Mouse (Mus musculus): Measurements from ENCODE around the gene Nsg1. TPM values are rescaled to one million over a fixed set of nuclear protein-coding genes. Genes with fewer than 3 reads are reported as not detected.

Gene Nsg1
- total RNA-seq, 2 experiments from 2014 or later: 65.8 to 83.3 TPM

DNA sequence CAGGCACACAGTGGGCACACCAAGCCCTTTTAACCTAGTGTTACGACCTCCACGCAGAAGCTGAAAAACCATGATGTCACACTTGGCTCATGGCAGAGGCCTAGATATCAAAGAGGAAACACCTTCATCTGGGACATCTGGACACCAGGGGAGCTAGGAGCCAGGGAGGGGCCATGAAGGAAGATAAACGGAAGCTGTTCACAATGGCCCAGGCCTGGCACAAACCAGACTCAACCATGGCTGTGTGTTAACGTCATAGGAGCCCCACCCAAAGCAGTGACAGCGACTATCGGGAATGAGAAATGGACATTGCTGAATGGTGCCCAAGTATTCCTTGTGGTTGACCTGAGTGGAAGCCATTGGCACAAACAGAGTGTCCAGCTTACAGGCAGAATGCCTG, 13.2 kb downstream of the Nsg1 start:
- no peak for DNase-seq

DNA sequence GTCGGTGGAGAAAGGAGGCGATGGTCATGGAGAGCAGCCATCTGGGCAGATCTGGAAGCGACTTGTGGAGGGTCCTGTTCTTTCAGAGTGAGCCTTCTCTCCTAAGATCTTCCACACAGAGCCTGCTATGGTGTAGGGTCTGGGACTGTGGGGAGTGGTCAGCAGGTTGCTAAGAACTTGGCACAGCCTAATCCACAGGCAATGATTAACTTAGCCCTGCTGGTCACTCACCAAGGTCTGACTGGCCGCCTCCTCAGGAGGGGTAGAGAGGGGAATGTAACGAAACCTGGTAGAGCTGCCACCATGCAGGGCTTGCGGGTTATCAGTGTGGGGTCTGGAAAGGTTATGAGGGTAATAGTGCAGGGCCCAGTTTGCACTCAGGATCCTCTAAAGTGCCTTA, 18.8 kb downstream of the Nsg1 start:
- DNase-seq: no peak

DNA sequence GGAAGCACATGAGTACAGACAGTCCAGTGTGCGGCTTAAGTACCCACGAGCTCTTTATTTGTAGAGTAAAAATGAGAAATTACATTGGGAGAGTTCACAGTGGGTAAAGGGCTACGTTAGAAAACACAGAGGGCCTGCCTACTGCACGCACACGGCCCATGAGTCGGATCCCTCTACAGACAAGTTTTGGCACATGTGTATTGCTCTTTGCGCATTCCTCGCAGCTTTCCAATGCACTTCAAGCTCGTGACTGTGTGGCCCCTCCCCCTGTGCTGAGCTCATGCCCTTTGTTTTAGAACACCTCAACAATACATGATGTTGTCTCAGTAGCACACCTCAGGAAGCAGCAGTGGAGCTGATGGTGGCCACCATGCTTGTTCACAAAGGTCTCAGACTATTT, 22.5 kb downstream of the Nsg1 start:
- no peak for DNase-seq

DNA sequence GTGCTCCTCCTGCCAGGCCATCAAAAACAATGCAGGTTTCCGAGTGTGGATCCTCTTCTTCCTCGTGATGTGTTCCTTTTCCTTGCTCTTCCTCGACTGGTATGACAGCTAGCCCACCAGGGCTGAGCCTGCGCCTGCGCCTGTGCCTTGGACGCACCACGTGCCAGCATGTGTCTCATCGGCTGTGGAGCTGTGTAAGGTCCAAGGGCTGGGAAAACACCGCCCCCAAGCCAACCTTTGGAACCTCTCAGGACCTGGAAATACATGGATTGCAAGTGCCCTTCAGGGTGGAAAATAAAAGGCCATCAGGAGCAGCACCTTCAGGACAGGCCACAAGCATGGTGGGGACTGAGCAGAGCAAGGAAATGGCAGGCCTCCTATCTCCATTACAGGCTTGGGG, 23.5 kb downstream of the Nsg1 start:
- no peak for DNase-seq

DNA sequence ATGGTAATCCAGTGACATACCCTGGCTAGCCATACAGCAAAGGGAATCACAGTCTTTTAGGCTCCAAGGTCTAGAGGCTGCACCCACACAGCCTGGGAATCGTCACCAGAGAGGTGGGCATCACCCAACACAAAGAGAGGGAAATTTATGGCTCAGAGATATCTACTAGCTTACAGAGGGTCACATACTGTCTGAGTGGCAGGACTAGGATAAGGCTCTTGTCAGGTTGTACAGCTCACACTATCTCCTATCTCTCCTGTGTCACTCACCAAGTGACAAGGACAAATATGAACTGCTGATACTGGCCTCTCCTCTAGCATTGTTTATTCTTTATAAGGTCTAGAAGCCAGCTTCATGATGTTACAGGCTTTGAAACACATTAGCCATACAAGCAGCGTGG, 30.4 kb downstream of the Nsg1 start:
- no peak for DNase-seq

DNA sequence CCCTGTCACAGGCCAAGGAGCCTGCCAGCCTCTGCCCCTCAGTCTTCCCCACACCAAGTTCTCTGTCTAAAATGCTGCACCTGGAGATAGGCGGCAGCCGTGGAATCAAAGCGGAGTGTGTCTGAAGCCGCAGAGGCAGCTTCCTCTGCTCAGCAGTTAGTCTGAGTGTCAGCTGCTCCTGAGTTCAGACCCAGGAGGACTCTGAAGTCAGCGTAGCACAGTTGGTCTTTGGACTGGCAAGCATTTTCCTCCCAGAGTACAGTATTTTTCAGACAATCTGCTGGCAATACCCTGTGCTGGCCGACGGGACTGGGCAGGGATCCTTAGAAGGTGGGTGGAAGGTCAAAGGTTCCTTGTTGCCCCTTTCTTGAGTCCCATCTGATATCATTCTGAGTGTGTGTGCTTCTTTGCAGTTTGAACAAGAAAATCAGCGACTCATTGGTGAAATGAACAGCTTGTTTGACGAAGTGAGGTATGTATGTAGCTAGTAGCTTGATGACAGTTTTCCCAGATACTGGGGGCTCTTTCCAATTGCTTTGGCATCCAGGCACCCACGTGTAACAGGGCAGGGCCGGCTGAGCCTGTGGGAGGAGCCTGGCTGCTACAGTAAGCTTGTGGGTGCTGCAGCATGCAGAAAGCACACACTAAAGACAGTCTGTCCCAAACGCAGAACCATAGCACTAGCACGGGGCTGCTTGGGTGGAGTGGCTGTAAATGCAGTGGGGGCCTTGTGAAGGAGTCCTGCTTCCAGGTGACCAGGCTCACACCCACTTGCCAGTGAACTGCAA, 33.0 kb downstream of the Nsg1 start:
- no peak for DNase-seq

DNA sequence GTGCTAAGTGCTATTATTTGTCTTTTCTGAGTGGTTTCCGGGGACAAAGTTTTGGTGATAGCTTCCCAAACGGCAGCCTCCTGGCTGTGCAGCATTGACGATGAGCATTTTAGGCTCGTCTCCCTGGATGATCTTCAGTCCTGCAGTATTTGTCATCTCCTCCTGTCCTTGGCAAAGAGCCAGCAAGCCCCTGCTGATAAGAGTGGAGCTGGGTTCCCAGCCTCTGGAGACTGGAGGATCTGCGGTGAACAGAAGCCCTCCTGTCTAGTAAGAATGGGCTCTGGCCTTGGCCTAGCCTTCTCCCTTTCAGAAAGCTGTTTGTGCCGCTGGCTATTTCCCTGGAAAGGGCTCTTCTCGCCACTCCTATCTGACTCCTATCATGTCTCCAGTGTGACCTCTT, 38.0 kb downstream of the Nsg1 start:
- DNase-seq: peak; percentile 59

DNA sequence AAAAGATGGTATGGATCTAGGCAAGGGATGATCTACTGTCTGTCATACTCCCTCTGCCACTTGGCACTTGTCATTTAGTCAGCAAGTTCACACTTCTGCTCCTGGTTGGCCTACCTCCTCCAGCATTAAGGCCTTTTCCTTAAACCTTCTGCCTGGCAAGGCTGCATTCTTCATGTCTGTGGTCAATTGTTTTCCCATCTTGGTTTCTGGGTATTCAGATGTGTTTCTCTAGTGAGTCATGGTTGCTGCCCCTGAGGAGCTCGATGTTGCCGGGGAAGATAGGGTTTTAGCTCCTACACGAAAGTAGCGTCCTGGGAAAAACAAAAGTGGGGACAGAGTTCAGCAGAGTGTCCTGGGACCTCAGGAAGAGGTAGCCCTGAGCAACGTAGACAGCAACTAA, 40.4 kb downstream of the Nsg1 start:
- no peak for DNase-seq

DNA sequence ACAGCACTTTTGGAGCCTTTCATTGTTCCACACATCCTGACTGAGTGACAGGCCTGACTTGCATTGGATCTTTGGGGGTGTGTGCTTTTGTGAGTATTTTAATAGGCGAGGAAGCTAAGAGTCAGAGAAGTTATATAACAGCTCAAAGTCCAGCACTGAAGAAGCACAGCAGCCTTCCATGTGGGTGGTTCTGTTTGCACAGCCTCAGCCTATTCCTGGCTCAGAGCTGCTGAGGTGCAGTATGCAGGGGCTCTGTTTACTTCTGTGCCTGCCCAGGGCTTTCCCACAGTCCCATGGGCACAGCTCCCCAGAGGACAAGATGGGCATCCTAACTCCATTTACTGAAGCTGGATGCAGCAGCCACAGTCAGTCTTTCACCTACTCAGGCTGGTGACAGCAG, 42.7 kb downstream of the Nsg1 start:
- no peak for DNase-seq

DNA sequence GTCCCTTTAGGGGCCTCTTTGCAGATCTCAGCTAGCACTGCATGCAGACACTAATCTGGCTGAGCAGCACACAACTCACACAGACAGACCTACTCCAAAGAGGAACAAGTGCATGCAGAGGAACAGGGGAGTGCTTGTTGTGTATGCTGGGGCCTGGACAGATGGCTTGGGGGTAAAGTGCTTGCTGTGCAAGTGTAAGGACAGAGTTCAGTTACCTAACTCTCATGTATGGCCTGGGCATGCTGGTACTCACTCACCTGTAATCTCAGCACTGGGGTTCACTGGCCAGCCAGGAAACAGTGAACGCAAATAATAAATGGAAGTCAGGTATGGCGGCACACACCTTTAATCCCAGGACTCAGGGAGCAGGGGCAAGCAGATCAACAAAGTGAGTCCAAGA, 45.2 kb downstream of the Nsg1 start:
- no peak for DNase-seq

DNA sequence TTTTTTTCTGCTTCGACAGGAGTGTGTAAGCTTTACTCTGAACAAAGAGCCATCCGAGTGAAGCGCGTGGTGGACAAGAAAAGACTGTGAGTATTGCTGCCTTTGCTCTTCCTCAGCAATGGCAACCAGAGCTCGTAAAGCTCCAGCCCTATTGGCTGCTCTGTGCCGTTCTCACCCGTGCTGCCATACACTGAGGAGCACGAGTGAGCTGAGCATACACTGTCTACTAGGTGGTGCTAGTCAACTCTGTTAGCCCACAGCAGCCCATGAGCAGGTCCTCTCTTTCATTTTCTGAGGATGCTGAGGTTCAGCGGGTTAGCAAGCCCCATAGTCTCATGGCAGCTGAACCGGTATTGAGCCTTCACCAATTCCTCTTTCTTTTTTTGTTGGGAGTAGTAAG, 52.9 kb downstream of the Nsg1 start:
- no peak for DNase-seq

DNA sequence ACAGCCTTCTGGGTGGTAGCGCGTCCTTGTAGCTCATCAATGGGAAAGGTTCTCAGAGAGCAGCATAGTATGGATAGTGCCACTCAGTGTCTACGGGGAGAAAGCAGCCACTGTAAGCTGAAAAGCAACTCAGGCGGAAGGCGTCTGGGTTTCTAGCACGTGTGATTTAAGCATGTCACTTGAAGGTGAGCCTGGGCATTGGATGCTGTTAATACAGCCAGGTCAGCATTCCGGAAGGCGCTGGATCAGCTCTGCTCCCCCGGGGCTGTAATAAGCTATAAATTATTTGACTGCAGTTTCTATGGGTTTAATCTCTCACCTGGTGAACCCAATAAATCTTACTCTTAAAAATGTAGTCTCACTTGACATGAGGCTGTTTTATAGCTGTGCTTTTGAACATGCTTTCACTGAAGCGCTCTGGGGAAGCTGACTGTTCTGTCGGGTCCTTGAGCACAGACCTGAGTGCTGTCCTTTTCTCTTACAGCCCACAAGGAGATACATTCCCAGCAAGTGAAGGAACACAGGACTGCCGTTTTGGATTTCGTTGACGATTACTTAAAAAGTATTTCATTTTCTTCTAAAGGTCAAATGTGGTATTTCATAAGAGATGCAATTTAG, 53.5 kb downstream of the Nsg1 start:
- no peak for DNase-seq

DNA sequence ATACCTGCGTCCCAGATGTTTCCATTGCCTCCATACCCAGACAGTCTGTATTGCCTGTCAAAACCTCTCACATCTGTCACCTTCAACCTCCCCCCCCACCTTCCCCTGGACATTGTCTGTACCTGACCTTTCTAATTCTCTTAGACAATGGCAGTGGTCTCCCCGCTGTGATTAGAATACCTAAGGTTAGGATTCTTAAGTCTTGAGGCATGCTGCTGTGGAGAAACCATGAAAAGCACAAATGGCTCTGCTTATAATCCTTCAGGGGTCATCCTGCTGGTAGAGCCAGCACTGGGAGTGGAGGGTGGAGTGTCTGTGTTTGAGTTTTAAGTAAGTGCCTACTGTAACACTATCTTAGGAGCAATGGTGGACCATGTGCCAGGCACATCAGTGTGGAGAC, 56.8 kb downstream of the Nsg1 start:
- no peak for DNase-seq

DNA sequence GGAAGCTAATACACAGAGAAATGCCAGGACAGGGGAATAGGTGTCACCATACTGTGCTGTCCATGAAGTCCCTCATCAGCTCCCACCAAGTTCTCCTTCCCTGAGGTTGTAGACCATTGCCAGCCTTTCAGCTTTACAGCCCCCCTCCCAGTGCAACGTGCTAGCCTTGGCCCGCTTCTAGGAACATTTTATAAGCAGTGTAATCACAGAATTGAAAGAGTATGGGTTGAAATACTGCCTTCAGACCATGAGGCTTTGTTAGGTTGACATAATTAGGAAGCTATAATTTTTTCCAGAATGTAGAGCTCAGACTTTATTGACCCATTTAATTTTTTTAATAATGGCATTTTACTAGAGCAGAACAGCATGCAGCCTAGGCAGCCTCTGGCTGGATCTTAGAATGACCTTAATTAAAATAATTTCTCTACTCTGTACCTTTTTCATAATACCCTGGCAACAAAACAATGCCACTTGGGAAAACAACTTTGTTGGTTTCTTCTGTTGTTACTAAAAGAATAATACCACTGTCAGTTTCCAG, 60.5 kb downstream of the Nsg1 start:
- no peak for DNase-seq

DNA sequence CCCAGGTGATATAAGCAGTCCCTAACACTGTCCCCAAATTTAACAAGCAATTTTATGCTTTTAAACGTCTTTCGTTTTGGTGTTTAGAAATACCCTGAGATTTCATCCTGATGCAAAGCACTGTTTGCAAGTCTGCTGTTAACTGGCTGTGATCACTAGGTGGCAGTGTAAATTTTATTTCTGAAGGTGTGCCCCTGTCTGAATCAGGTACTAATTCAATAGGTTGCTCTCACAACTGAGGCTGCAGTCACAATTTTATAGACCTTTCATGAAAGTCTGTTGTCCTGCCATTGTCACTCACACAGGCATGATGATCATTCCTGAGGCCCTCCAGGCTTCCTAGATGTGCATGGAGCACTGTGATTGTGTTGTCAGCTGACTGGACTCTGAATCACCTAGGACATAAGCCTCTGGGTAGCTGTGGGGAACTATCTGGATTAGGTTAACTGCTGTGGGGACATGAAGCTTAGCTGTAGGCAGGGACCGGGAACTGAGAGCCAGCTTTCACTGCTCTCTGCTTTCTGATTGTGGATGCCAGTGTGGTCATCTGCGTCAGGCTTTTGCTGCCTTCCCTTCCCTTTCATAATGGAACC, 62.1 kb downstream of the Nsg1 start:
- DNase-seq: no peak

DNA sequence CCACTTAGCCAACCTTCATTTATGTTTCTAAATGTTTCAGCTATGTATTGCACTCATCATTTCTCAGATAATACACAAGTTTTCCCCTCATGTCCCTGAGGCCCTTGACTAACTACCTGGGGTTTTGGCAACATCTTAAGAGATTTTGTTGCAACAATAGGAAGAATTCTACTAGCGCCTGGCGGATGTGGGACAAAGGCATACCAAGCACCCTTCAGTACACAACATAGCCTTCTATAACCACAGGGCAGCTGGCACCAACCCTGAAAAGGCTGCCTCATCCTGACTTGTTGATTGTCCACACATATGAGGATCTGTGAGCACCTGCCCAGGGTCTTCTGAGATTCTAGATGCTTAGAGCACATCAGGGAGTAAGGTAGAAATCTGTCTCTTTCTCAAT, 65.4 kb downstream of the Nsg1 start:
- DNase-seq: no peak

DNA sequence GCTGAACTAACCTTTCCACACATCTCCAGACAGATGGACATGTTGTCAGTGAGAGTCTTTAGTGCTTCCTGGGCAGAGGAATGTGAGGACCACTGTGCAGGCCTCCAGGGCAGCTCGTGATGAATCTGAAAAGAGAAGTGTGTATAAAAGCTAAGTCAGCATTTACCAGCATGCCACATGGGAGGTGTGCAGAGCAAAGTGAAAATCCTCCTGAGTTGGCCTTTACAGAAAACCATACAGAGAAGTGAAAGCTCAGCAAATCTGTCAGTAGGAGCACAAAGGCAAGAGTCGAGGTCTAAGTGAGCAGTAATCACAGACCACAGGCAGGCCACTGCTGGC, 67.8 kb downstream of the Nsg1 start:
- DNase-seq: no peak

DNA sequence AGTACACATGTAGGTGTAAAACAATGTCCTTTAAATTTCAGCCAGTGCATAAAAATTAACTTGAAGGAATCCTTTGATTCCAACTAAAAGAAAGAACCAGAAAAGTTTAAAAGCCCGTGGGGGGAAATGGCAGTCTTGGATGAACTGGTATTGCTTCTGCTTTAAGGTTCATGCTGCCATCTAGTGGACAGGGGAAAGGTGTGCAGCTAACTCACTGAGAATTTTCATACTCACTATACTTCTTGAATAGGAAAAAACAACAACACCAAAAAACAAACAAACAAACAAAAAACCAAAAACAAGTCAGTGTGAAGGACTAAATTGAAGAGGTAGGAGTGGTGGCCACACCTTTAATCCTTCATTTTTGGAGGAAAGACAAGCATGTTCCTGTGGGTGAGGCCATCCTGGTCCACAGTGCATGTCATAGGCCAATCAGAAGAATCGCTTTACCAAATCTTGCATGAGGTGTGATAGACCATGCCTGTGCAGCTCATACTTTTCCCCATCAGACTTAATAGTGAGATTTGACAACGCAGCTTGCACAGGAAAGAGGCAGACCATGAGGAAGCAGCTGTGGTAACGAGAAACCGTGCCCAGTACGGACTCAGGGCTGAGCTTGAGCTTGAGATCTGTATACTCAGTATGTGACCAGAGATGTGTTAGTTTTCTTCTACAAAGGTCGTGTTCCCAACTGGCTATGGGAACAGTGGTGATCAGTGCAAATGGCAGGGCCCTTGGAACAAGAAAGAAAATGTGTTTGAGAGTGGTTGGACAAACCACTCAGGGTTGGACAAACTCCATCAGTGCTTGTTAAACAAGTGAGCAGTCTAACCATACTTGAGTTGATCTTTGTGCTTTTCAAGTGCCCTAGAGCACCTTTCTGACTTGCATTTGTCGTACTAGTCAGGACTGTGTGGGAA, 68.4 kb downstream of the Nsg1 start:
- peak; percentile 42 for DNase-seq

DNA sequence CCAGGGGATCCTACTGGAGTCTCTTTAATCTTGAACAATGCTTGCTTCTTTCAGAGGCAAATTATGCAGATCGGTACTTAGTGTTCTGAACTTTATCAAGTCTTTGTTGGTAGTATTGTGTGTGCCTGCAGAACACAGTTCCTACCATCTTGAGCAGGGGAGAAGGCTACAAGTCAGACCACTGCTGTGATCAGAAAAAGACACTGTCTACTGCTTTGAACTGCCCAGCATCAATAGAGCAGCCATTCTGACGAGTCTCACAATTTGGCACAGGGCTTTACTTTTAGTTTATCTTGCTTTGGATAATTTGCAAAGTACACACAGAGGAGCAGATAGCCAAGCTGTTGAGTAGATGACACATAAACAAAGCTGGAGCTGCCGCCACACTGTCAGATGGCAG, 69.1 kb downstream of the Nsg1 start:
- no peak for DNase-seq

DNA sequence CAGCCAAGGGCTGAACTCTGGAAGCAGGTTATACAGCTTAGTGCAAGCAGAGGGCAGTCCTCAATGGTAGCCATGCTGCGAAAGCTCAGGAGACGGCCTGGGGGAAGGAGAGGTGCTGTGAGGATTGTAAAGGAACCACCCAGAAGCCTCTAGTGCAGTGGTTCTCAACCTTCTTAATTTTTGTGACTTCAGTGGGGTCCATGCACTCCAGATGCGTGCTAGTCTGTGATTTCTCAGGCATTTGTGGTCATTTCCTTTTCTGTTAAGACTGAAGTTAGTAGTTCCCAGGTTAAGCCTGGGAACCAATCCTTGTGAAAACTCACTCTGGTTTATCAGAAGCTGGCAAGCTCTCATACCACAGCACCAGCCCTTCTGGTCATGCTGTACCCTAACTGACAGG, 69.6 kb downstream of the Nsg1 start:
- DNase-seq: no peak
